Mouse (Mus musculus) thymus, adult 2 months (tissue): ENCODE data around the gene Vcp.

Source experiments
- CTCF ChIP-seq: fragments of 200-500 bp; IDR thresholded peaks from 2 replicates; pipeline ENCODE4 v1.5.1; 2012; ENCODE audit warnings: mild to moderate bottlenecking, control low read depth, low read length, moderate library complexity, borderline replicate concordance; ENCODE audit not compliant: control insufficient read depth, poor library complexity, insufficient read depth; ENCODE audit errors: extremely low read depth
- POLR2A ChIP-seq: fragments of 200-500 bp; IDR thresholded peaks from 2 replicates; pipeline ENCODE4 v1.6.1; 2012; ENCODE audit warnings: mild to moderate bottlenecking, low read length, control low read depth, moderate library complexity; ENCODE audit not compliant: control insufficient read depth, poor library complexity, insufficient read depth; ENCODE audit errors: extremely low read depth

- TF ChIP-seq CTCF (no peak), POLR2A (no peak)
These were observed 58.9 kb downstream of the Vcp start for GRCm38 (mm10) chr4:42941396-42941795.
